Mouse (Mus musculus) forebrain, embryonic 16.5 days (tissue): ENCODE data around the gene Slc25a17. TPM values are rescaled to one million over a fixed set of nuclear protein-coding genes. Genes with fewer than 3 reads are reported as not detected.
A peak's percentile ranks its signal among the peaks of the same experiment; 100 is the strongest.

Experiments used
- ATAC-seq: fragments of 200-750 bp; cut with Nextera tagmentation; 2 replicates; pipeline ENCODE4 v1.8.0; 2017; ENCODE audit warnings: mild to moderate bottlenecking, moderate library complexity
- H3K27ac ChIP-seq: fragments of 300-500 bp; sonication (generic); 2 replicates; pipeline ENCODE4 v1.5.1; 2014; ENCODE audit warnings: low read length, control low read depth
- H3K27me3 ChIP-seq: fragments of 300-500 bp; sonication (generic); replicated peaks from 2 replicates; pipeline ENCODE4 v1.6.1; 2014; ENCODE audit warnings: low read length; ENCODE audit not compliant: control insufficient read depth, insufficient read depth
- H3K36me3 ChIP-seq: fragments of 300-500 bp; sonication (generic); 2 replicates; pipeline ENCODE4 v1.6.1; 2014; ENCODE audit not compliant: control insufficient read depth, insufficient read depth
- H3K4me1 ChIP-seq: fragments of 300-500 bp; sonication (generic); replicated peaks from 2 replicates; pipeline ENCODE4 v1.6.1; 2014; ENCODE audit warnings: low read length; ENCODE audit not compliant: control insufficient read depth, insufficient read depth
- H3K4me2 ChIP-seq: fragments of 300-500 bp; sonication (generic); 2 replicates; pipeline ENCODE4 v1.6.1; 2014; ENCODE audit warnings: mild to moderate bottlenecking, low read length, control low read depth
- H3K4me3 ChIP-seq: fragments of 300-500 bp; sonication (generic); replicated peaks from 2 replicates; pipeline ENCODE4 v1.5.1; 2014; ENCODE audit warnings: mild to moderate bottlenecking, low read length, control low read depth
- H3K9ac ChIP-seq: fragments of 300-500 bp; sonication (generic); replicated peaks from 2 replicates; pipeline ENCODE4 v1.6.1; 2014; ENCODE audit warnings: low read depth, low read length, control low read depth
- H3K9me3 ChIP-seq: fragments of 300-500 bp; sonication (generic); 2 replicates; pipeline ENCODE4 v1.6.1; 2016; ENCODE audit warnings: low read length; ENCODE audit not compliant: control insufficient read depth
- WGBS: fragments of 180-500 bp; shearing (Covaris S2); extraction: QIAGEN DNeasy Blood & Tissue Kit; methylation state at CpG from one replicate; pipeline ENCODE4 v1.1.7; 2014; 5-methylcytosine and 5-hydroxymethylcytosine counted together
- polyA plus RNA-seq: library from polyadenylated mRNA; unstranded; fragments of >200 nt; fragmentation: Nextera tagmentation; extraction: Ambion mirVana; gene quantifications from 2 replicates; pipeline ENCODE4 v1.2.1, GENCODE M21; 2015

Slc25a17 gene
- polyA plus RNA-seq, 1 experiment from 2014 or later: 132 TPM

DNA sequence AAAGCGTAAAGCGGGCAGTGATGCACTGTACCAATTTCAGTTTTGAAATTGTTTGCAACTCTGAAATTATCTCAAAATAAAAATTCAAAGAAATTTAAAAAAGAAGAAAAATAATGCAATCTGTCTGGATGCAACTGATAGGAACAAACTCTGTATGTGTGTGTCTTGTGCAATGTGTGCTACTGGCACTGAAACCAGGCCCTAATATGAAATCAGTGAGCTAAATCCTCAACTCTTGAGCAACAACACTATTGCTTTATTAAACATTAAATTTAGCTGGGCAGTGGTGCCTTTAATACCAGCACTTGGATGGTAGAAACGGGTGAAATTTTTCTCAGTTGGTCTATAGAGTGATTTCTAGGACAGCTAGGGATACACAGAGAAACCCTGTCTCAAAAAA lies 21.5 kb downstream of the Slc25a17 start:
- Histone ChIP-seq H3K9me3 (no peaks in the 10 kb centered on the region), H3K4me3 (no peak overlapping the region), H3K27me3 (no peaks in the 10 kb centered on the region), H3K36me3 (peaks cover 13% of the 10 kb centered on the region), H3K4me2 (no peak overlapping the region), H3K4me1 (no peaks in the 10 kb centered on the region), H3K27ac (no peak overlapping the region), H3K9ac (no peak overlapping the region)
- 97% methylated on average over 3 of the region's 3 CpGs for WGBS
- ATAC-seq: no peak

DNA sequence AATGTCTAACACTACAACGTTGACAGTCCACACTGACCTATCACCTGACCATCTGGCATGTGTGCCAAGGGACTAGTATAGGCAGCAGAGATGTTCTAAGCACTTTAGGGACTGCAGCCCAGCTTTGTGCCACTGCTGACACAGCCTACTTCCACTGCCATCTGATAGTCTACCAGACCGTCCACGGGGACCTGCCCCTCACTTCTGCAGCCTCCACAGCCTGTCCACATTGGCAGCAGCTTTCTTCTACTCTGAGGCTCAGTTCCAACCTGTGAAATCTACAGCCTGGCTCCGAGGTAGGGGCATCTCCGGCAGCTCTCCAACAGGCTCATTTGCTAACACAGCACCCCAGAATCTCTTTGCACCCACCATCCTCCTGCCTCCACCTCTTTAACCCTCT lies 24.1 kb downstream of the Slc25a17 start:
- Histone ChIP-seq H3K9ac (no peak overlapping the region), H3K4me3 (no peak overlapping the region), H3K4me2 (no peak overlapping the region), H3K9me3 (no peaks in the 10 kb centered on the region), H3K4me1 (no peaks in the 10 kb centered on the region), H3K36me3 (peaks cover 8% of the 10 kb centered on the region; the same call in 1 of the 2 replicates), H3K27me3 (no peaks in the 10 kb centered on the region), H3K27ac (peak overlapping the region; percentile 48; the same call in 1 of the 2 replicates)
- no peak; the same call in 1 of the 2 replicates for ATAC-seq
- WGBS: 76% methylated on average over 5 of the region's 5 CpGs

DNA sequence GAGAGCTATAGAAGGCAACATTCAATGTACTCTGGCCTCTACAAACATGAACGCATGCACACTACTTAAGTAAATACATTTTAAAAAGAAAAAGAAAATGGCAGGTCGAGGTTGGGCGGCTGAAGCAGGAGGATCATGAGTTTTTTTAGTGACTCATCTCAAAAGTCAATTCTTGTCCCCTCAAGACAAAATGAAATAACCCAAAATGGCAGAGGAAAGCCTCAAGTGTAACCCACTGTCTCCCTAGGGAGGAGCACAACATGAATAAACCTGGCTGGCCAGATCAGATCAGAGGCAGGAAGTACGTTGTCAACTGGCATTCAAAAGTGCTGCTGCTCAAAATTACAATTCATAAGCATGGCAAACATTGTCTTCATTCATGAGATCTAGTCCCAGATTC lies 28.1 kb downstream of the Slc25a17 start:
- ATAC-seq: no peak
- Histone ChIP-seq H3K9me3 (no peaks in the 10 kb centered on the region), H3K4me3 (no peak overlapping the region), H3K36me3 (peaks cover 8% of the 10 kb centered on the region; the same call in 1 of the 2 replicates), H3K9ac (no peak overlapping the region), H3K4me2 (no peak overlapping the region), H3K27me3 (no peaks in the 10 kb centered on the region), H3K4me1 (no peaks in the 10 kb centered on the region), H3K27ac (no peak overlapping the region)
- 95% methylated on average over 4 of the region's 4 CpGs for whole genome bisulfite sequencing

DNA sequence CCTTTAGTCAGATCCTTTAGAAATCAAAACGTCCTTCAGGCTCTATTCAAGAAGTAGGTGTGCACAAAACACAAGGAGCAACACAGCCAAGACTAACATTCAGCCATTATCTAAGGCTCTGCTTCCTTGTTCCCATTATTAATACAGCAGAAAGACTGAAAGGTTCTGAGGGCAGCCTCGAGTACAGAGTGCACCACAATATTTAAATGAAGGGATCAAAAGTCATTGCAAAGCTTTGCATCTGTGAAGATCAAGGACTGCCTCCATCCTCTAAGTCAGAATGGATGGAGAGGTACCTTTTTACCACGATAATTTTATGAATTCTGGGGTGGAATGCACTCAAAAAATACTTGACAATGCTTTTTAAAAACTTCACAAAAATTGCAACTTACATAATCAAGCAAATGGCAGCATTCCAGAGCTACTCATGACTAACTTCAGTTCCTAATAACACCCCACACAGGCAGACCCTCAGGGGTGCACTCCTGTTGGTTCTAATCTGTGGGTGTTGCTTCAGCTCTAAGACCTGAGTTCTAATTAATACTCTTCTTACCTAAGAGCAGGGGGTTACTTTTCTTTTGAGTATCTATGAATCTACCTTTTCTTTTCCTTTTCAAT lies 29.7 kb downstream of the Slc25a17 start:
- Histone ChIP-seq H3K4me3 (no peak overlapping the region), H3K27me3 (no peaks in the 10 kb centered on the region), H3K36me3 (peaks cover 5% of the 10 kb centered on the region; the same call in 1 of the 2 replicates), H3K4me1 (no peaks in the 10 kb centered on the region), H3K9ac (no peak overlapping the region), H3K9me3 (no peaks in the 10 kb centered on the region), H3K27ac (no peak overlapping the region), H3K4me2 (no peak overlapping the region)
- 52% methylated on average over 3 of the region's 3 CpGs for WGBS
- no peak for ATAC-seq

DNA sequence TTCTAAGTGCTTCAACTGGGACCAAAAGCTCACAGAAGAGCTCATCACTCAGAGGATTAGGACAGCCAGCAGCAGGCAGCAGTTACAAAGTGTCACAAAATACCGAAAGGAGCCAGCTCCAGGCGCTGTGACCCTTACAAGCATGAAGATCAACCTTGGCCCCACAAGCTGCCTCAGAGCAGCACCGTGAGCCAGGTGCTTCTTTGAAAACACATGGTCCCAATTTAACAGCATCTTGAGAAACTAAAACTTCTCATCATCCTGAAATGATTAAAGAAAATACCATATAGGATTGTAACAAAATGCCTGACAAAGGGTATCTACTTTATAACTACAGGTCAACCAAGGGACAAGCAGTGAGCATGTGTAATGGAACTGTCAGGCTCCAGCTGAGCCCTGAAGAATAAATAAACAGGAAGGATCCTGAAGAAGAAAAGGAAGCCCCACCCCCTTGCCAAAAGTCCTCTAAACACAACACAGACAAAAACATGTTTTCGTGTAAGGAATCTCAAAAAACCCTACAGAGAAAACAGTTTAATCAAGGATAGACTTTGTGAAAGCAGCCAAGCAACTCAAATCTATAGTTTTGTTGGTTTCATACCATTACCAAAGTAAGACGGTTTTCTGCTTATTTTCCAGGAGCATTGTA lies 30.8 kb downstream of the Slc25a17 start:
- no peak for ATAC-seq
- Histone ChIP-seq H3K4me2 (no peak overlapping the region), H3K27ac (no peak overlapping the region), H3K9ac (no peak overlapping the region), H3K4me3 (no peak overlapping the region), H3K27me3 (no peaks in the 10 kb centered on the region), H3K9me3 (no peaks in the 10 kb centered on the region), H3K36me3 (peaks cover 5% of the 10 kb centered on the region; the same call in 1 of the 2 replicates), H3K4me1 (no peaks in the 10 kb centered on the region)
- WGBS: 71% methylated on average over 5 of the region's 5 CpGs

DNA sequence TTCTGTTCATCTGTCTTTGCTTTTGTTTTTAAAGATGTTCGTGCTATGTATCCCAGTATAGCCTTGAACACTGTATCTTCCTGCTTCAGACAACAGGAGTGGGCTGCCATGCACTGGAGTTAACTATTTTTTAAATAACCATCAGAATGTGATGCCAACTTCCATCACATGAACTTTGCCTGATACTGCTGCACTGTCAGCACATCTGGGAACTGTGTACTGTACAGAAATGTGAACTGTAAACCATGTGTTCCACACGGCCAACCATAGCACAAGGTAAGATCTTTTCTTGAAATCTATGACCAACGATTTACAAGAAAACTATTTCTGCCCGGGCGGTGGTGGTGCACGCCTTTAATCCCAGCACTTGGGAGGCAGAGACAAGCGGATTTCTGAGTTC lies 33.1 kb downstream of the Slc25a17 start:
- Histone ChIP-seq H3K27ac (no peak overlapping the region), H3K9me3 (no peaks in the 10 kb centered on the region), H3K9ac (no peak overlapping the region), H3K4me3 (no peak overlapping the region), H3K4me1 (no peaks in the 10 kb centered on the region), H3K4me2 (no peak overlapping the region), H3K27me3 (no peaks in the 10 kb centered on the region), H3K36me3 (peaks cover 7% of the 10 kb centered on the region; the same call in 1 of the 2 replicates)
- 96% methylated on average over 7 of the region's 7 CpGs for WGBS
- no peak for ATAC-seq

DNA sequence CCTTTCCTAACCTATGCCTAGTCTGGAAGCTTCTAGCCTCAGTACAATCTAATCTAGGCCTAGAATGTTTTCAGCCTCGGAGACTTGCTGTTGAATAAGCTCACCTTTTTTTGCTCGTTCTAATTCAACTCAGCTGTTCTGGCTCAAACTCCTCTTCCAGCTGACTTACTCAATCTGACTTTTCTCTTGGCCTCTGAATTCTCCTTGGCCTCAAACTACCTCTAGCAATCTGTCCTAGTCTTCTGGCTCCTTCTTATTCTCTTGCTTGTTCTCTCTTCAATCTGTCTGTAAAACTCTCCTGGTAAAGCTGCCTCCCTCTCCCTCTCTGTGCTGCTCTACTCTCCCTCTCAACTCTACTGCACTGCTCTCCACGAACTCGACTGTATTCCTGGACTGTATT lies 35.6 kb downstream of the Slc25a17 start:
- Histone ChIP-seq H3K9me3 (no peaks in the 10 kb centered on the region), H3K27me3 (no peaks in the 10 kb centered on the region), H3K27ac (no peak overlapping the region), H3K36me3 (peaks cover 10% of the 10 kb centered on the region; the same call in 1 of the 2 replicates), H3K4me1 (no peaks in the 10 kb centered on the region), H3K4me2 (no peak overlapping the region), H3K9ac (no peak overlapping the region), H3K4me3 (no peak overlapping the region)
- WGBS: 85% methylated on average over 4 of the region's 4 CpGs
- no peak for ATAC-seq

DNA sequence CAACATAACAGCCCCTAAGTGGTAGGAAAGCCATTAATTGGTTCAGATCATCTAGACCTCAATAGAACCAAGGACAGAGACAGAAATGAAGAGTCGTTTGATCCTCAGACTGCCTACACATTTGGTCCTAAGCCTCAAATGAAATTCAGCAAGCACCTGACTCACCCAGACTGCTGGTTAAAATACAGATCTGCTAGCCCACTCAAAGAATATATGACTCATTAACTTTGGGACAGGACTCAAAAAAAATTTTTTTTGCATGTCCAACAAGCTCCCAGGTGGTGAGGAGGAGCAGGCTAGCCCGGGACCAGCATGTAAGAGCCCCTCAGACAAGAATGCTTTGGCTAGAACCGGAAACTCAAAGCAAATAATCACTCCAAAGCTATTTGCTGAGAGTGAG lies 40.5 kb downstream of the Slc25a17 start:
- Histone ChIP-seq H3K4me1 (no peaks in the 10 kb centered on the region), H3K27ac (no peak overlapping the region), H3K4me3 (no peak overlapping the region), H3K36me3 (peaks cover 15% of the 10 kb centered on the region), H3K4me2 (no peak overlapping the region), H3K27me3 (no peaks in the 10 kb centered on the region), H3K9ac (no peak overlapping the region), H3K9me3 (no peaks in the 10 kb centered on the region)
- no peak for ATAC-seq
- 91% methylated on average over 3 of the region's 3 CpGs for WGBS

DNA sequence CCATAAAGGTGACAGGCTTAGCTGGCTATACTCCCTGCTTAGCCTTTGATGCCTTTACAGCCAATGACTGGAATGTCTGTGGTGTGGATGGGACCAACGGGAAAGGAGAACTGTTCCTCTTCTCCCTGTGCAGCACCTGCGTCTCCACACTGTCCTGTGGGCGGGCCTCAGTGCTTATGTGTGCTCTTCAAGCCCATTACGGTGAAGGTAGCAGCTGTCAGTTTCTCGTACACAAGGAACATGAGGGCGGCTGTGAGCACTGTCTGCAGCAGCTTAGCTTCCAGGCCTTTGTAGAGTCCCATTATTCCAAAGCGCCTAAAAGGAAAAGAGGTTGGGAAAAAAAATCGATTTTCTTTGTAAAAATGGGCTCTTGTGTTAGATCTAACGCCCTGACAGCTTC lies 41.1 kb downstream of the Slc25a17 start:
- H3K27ac ChIP-seq: no peak overlapping the region
- H3K9ac ChIP-seq: no peak overlapping the region
- no peaks in the 10 kb centered on the region for H3K4me1 ChIP-seq
- no peaks in the 10 kb centered on the region for H3K9me3 ChIP-seq
- H3K36me3 ChIP-seq: peaks cover 15% of the 10 kb centered on the region
- H3K27me3 ChIP-seq: no peaks in the 10 kb centered on the region
- H3K4me3 ChIP-seq: no peak overlapping the region
- H3K4me2 ChIP-seq: no peak overlapping the region
- 74% methylated on average over 9 of the region's 9 CpGs for WGBS
- ATAC-seq: no peak
